Mouse (Mus musculus): Measurements from ENCODE around the gene Trim14. TPM values are rescaled to one million over a fixed set of nuclear protein-coding genes. Genes with fewer than 3 reads are reported as not detected.

Gene Trim14
- polyA plus RNA-seq, 1 experiment from 2014 or later, result 0.72 TPM

GRCm38 (mm10) chr4:46541707-46542106, 5.8 kb upstream of the Trim14 start:
- no peaks in the 10 kb centered on the region for H3K36me3 ChIP-seq
- no peaks in the 10 kb centered on the region for H3K9me3 ChIP-seq
- 46% methylated on average over 9 of the region's 9 CpGs for WGBS
- H3K9ac ChIP-seq, result no peak overlapping the region
- no peak for ATAC-seq (ENCODE audit: low FRiP score, low read depth)
- H3K4me1 ChIP-seq, result 0 out of 2 replicates have a peak, but pooled peaks cover 1% of the 10 kb centered on the region
- peaks cover 12% of the 10 kb centered on the region for H3K27me3 ChIP-seq (replicated peaks)
- H3K4me2 ChIP-seq (replicated peaks), result no peak overlapping the region
- H3K4me3 ChIP-seq, result no peak overlapping the region
- no peak overlapping the region for H3K27ac ChIP-seq

- H3K4me1 ChIP-seq, result peaks cover 6% of the 10 kb centered on the region; the same call in 1 of the 2 replicates
- H3K9ac ChIP-seq, result no peak overlapping the region
- H3K27me3 ChIP-seq (replicated peaks), result peaks cover 34% of the 10 kb centered on the region
- ATAC-seq (ENCODE audit: low FRiP score, low read depth), result no peak
- no peak overlapping the region for H3K4me2 ChIP-seq (replicated peaks)
- H3K36me3 ChIP-seq, result no peaks in the 10 kb centered on the region
- no peaks in the 10 kb centered on the region for H3K9me3 ChIP-seq
- H3K4me3 ChIP-seq, result no peak overlapping the region
- WGBS, result 63% methylated on average over 9 of the region's 9 CpGs
- H3K27ac ChIP-seq, result no peak overlapping the region
These were observed 3.2 kb upstream of the Trim14 start for GRCm38 (mm10) chr4:46539167-46539566.

DNA sequence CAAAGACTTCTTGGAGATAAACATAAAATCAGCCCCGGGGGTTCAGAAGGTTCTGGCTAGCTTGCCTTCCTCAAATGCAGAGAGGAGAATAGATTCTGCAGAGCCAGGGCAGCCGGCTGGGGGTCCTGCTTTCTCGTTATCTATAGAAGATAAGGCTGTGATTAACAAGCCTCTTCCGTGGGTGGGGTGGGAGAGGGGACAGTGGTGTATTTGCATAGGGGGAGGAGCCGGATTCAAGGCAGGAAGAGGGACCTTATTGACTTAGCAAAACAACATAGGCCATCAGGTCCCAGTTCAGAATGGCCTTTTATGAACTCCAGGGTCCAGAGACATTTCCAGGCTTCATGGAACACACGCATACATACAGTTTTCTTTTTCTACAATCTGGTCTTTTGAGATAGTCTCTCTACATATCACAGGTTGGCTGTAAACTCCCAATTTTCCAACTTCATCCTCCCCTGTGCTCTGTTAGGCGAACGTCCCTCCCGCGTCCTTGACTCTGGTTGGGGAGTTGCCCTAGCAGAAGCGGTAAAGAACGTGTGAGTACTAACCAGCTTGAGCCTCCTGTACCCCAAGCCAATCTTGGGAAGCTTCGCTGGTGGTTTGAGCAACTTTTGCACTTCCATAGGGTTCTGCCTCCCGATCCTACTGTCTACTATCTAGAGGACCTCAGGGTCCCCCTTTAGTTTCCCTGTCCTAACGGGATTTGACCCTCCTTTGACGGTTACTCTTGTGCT, 679 bp downstream of the Trim14 start:
- Histone ChIP-seq H3K4me1 (peaks cover 6% of the 10 kb centered on the region; the same call in 1 of the 2 replicates), H3K36me3 (no peaks in the 10 kb centered on the region), H3K27ac (no peak overlapping the region), H3K27me3 (replicated peaks) (peaks cover 52% of the 10 kb centered on the region), H3K4me3 (peak overlapping the region; percentile 44), H3K4me2 (replicated peaks) (peak overlapping the region; percentile 80), H3K9ac (peak overlapping the region; percentile 55), H3K9me3 (no peaks in the 10 kb centered on the region)
- ATAC-seq (ENCODE audit: low FRiP score, low read depth), result no peak
- 5% methylated on average over 16 of the region's 16 CpGs for WGBS

- Histone ChIP-seq H3K4me2 (replicated peaks) (peak overlapping the region; percentile 51), H3K27me3 (replicated peaks) (peaks cover 52% of the 10 kb centered on the region), H3K27ac (no peak overlapping the region), H3K4me3 (no peak overlapping the region), H3K36me3 (no peaks in the 10 kb centered on the region), H3K9me3 (no peaks in the 10 kb centered on the region), H3K4me1 (peaks cover 6% of the 10 kb centered on the region; the same call in 1 of the 2 replicates), H3K9ac (0 out of 2 replicates have a peak overlapping the region, but pooled peaks have one; percentile 29)
- WGBS, result 10% methylated on average over 29 of the region's 29 CpGs
- ATAC-seq (ENCODE audit: low FRiP score, low read depth), result no peak
These were observed 1.8 kb downstream of the Trim14 start for GRCm38 (mm10) chr4:46533934-46534720.

DNA sequence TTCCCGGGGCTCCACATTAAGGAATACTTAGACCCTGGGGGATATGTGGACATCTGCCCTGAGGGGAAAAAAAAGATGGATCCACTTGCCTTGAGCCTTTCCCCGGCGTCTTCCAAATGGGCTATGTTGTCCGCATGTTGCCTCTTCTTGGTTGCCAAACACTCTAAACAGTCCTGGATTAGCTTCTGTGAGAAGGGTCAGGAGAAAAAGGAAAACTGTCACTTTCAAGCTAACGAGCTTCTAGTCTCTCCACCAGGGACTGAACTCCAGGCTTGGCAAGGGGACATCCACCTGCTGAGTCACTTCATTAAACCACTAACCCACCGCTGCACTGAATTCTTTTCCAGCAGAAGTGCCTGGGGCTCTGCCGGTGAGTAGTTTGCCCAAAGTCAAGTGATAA, 3.0 kb downstream of the Trim14 start:
- Histone ChIP-seq H3K9ac (no peak overlapping the region), H3K4me1 (peaks cover 6% of the 10 kb centered on the region; the same call in 1 of the 2 replicates), H3K4me2 (replicated peaks) (no peak overlapping the region), H3K4me3 (no peak overlapping the region), H3K36me3 (no peaks in the 10 kb centered on the region), H3K27me3 (replicated peaks) (peaks cover 50% of the 10 kb centered on the region), H3K27ac (no peak overlapping the region), H3K9me3 (no peaks in the 10 kb centered on the region)
- 86% methylated on average over 7 of the region's 7 CpGs for WGBS
- ATAC-seq (ENCODE audit: low FRiP score, low read depth), result no peak

GRCm38 (mm10) chr4:46532511-46532910, 3.4 kb downstream of the Trim14 start:
- Histone ChIP-seq H3K27me3 (replicated peaks) (peaks cover 45% of the 10 kb centered on the region), H3K4me1 (peaks cover 8% of the 10 kb centered on the region; the same call in 1 of the 2 replicates), H3K27ac (no peak overlapping the region), H3K36me3 (no peaks in the 10 kb centered on the region), H3K4me3 (no peak overlapping the region), H3K4me2 (replicated peaks) (no peak overlapping the region), H3K9me3 (no peaks in the 10 kb centered on the region), H3K9ac (no peak overlapping the region)
- 84% methylated on average over 2 of the region's 2 CpGs for WGBS
- no peak for ATAC-seq (ENCODE audit: low FRiP score, low read depth)

DNA sequence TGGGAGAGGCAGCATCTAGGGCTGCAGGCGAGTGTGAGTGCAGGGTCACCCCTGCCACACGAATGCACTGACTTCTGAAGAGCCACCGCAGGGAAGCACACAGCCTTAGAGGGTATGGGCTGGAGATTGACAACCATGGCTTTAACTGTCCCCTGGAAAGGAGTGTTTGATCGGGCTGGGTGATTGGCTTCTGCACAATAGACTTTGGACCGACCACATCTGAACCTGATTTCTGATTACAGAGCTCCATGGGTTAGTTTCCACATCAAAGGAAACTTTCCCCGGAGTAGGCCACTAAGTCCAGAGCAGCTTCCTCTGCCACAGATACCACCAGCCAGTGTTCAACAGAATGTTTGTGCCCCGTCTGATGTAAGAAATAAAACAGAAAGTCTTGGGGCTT, 6.2 kb downstream of the Trim14 start:
- H3K4me3 ChIP-seq, result no peak overlapping the region
- H3K4me2 ChIP-seq (replicated peaks), result no peak overlapping the region
- no peak for ATAC-seq (ENCODE audit: low FRiP score, low read depth)
- WGBS, result 40% methylated on average over 7 of the region's 7 CpGs
- no peak overlapping the region for H3K9ac ChIP-seq
- no peaks in the 10 kb centered on the region for H3K36me3 ChIP-seq
- peaks cover 23% of the 10 kb centered on the region for H3K27me3 ChIP-seq (replicated peaks)
- H3K27ac ChIP-seq, result no peak overlapping the region
- no peaks in the 10 kb centered on the region for H3K9me3 ChIP-seq
- H3K4me1 ChIP-seq, result peaks cover 6% of the 10 kb centered on the region; the same call in 1 of the 2 replicates

- H3K27ac ChIP-seq, result no peak overlapping the region
- H3K36me3 ChIP-seq, result no peaks in the 10 kb centered on the region
- peak overlapping the region; percentile 60 for H3K4me2 ChIP-seq (replicated peaks)
- H3K9me3 ChIP-seq, result no peaks in the 10 kb centered on the region
- WGBS, result 5% methylated on average over 6 of the region's 7 CpGs
- ATAC-seq (ENCODE audit: low FRiP score, low read depth), result peak; percentile 37; the same call in 1 of the 2 replicates
- peaks cover 3% of the 10 kb centered on the region; the same call in 1 of the 2 replicates for H3K27me3 ChIP-seq (replicated peaks)
- peaks cover 6% of the 10 kb centered on the region; the same call in 1 of the 2 replicates for H3K4me1 ChIP-seq
- H3K4me3 ChIP-seq, result peak overlapping the region; percentile 18
- 0 out of 2 replicates have a peak overlapping the region, but pooled peaks have one; percentile 13 for H3K9ac ChIP-seq
These were observed 8.4 kb downstream of the Trim14 start for GRCm38 (mm10) chr4:46527558-46527926.

- Histone ChIP-seq H3K27ac (no peak overlapping the region), H3K4me1 (peaks cover 6% of the 10 kb centered on the region; the same call in 1 of the 2 replicates), H3K4me3 (peak overlapping the region; percentile 18), H3K9me3 (no peaks in the 10 kb centered on the region), H3K27me3 (replicated peaks) (no peaks in the 10 kb centered on the region; the same call in 1 of the 2 replicates), H3K4me2 (replicated peaks) (peak overlapping the region; percentile 60), H3K36me3 (no peaks in the 10 kb centered on the region), H3K9ac (0 out of 2 replicates have a peak overlapping the region, but pooled peaks have one; percentile 13)
- WGBS, result 32% methylated on average over 17 of the region's 17 CpGs
- 0 out of 2 replicates have a peak, but pooled peaks have one; percentile 56 for ATAC-seq (ENCODE audit: low FRiP score, low read depth)
These were observed 9.0 kb downstream of the Trim14 start for GRCm38 (mm10) chr4:46526798-46527557.

DNA sequence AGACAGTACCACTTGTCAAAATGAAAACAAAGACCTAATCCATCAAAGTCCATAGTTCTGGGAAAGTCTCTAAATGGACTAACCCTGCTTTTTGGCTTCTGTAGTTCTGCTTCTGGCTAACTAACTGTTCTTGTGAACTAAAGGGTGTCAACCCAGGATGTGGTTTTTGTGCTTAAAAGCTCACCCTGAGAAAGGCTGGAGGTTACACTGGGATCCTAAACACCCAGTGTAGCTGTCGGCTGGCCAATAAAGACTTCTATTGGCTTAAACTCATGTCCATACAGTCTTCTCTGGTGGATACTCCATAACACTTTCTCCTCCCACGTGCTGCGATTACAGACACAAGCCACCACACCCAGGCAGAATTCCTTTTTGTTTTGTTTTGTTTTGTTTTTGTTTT, 9.7 kb downstream of the Trim14 start:
- H3K4me3 ChIP-seq, result no peak overlapping the region
- H3K9ac ChIP-seq, result no peak overlapping the region
- no peak for ATAC-seq (ENCODE audit: low FRiP score, low read depth)
- no peak overlapping the region for H3K4me2 ChIP-seq (replicated peaks)
- no peaks in the 10 kb centered on the region for H3K9me3 ChIP-seq
- H3K27ac ChIP-seq, result no peak overlapping the region
- H3K36me3 ChIP-seq, result no peaks in the 10 kb centered on the region
- WGBS, result 91% methylated on average over 3 of the region's 3 CpGs
- H3K4me1 ChIP-seq, result peaks cover 6% of the 10 kb centered on the region; the same call in 1 of the 2 replicates
- H3K27me3 ChIP-seq (replicated peaks), result no peaks in the 10 kb centered on the region; the same call in 1 of the 2 replicates

DNA sequence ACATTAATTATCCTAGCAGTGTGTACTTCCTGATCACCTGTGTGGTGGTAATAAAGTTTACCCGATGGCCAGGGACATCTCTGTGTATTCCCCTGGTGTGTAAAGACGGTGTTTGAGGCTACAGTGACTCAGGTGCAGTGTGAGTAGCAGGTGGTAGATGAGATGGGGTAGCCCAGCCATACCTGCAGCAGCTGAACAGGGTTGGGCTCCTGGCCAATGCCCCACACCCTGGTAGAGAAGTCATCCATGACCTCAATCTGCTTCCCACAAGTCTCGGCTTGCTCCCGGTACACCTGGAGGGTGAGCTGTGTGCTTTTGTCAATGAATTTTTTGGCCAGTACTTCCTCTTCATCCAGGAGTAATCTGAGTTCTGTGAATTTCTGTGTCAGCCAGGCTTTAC, 12.6 kb downstream of the Trim14 start:
- WGBS, result 90% methylated on average over 4 of the region's 4 CpGs

More for the DNA sequence above, 12.6 kb downstream of the Trim14 start:
- no peak for ATAC-seq (ENCODE audit: low FRiP score, low read depth)
- peaks cover 6% of the 10 kb centered on the region; the same call in 1 of the 2 replicates for H3K4me1 ChIP-seq
- H3K36me3 ChIP-seq, result no peaks in the 10 kb centered on the region
- H3K9me3 ChIP-seq, result no peaks in the 10 kb centered on the region
- no peak overlapping the region for H3K4me2 ChIP-seq (replicated peaks)
- no peaks in the 10 kb centered on the region; the same call in 1 of the 2 replicates for H3K27me3 ChIP-seq (replicated peaks)
- no peak overlapping the region for H3K4me3 ChIP-seq
- H3K9ac ChIP-seq, result no peak overlapping the region
- H3K27ac ChIP-seq, result no peak overlapping the region
